Mouse (Mus musculus): ENCODE data around the gene Cnp.
"Not testable (repeated sequence)": the region's sequence is repeated elsewhere in the genome, so short reads cannot be mapped to it uniquely, and the experiment has no call there.

Cnp gene

GRCm38 (mm10) chr11:100574708-100575483 lies at the start of gene Cnp:
Gene Cnp (plus strand): TSS chr11:100574904.
- peak; percentile 71 for DNase-seq

GRCm38 (mm10) chr11:100524987-100525630 lies 49.6 kb upstream of the Cnp start:
- DNase-seq = no peak

GRCm38 (mm10) chr11:100526052-100526816 lies 48.5 kb upstream of the Cnp start:
- DNase-seq = no peak

- peak; percentile 63 for DNase-seq
Measured at GRCm38 (mm10) chr11:100527066-100527457, 47.6 kb upstream of the Cnp start.

- DNase-seq = peak; percentile 100
Measured at GRCm38 (mm10) chr11:100527458-100528374, 47.0 kb upstream of the Cnp start, which contains the start of gene Acly. Gene Acly (minus strand): TSS chr11:100528000.

GRCm38 (mm10) chr11:100528375-100529165 lies 46.1 kb upstream of the Cnp start:
- no peak for DNase-seq

- DNase-seq = no peak
Measured at GRCm38 (mm10) chr11:100533871-100534270, 40.8 kb upstream of the Cnp start.

- DNase-seq = not testable (repeated sequence)
Measured at GRCm38 (mm10) chr11:100534411-100534810, 40.3 kb upstream of the Cnp start.

GRCm38 (mm10) chr11:100534821-100535220 lies 39.9 kb upstream of the Cnp start:
- not testable (repeated sequence) for DNase-seq

GRCm38 (mm10) chr11:100535996-100536395 lies 38.7 kb upstream of the Cnp start:
- DNase-seq = no peak

GRCm38 (mm10) chr11:100536466-100536865 lies 38.2 kb upstream of the Cnp start:
- no peak for DNase-seq

GRCm38 (mm10) chr11:100540966-100541365 lies 33.7 kb upstream of the Cnp start:
- DNase-seq = no peak

GRCm38 (mm10) chr11:100541577-100541976 lies 33.1 kb upstream of the Cnp start:
- DNase-seq = no peak

GRCm38 (mm10) chr11:100544832-100545745 lies 29.6 kb upstream of the Cnp start, which contains the start of gene Ttc25:
Gene Ttc25 (plus strand): TSS chr11:100545607.
- DNase-seq = peak; percentile 92

- DNase-seq = no peak
Measured at GRCm38 (mm10) chr11:100545746-100546085, 29.0 kb upstream of the Cnp start.

- no peak for DNase-seq
Measured at GRCm38 (mm10) chr11:100546955-100547354, 27.7 kb upstream of the Cnp start.

- no peak for DNase-seq
Measured at GRCm38 (mm10) chr11:100548141-100548540, 26.6 kb upstream of the Cnp start.

GRCm38 (mm10) chr11:100549466-100549865 lies 25.2 kb upstream of the Cnp start:
- no peak for DNase-seq

- no peak for DNase-seq
Measured at GRCm38 (mm10) chr11:100550101-100550500, 24.6 kb upstream of the Cnp start.

GRCm38 (mm10) chr11:100552842-100553241 lies 21.9 kb upstream of the Cnp start:
- DNase-seq = no peak

Data from layer of hippocampus, adult 9-11 months (tissue).